Mouse (Mus musculus) liver, adult (tissue): ENCODE results near the gene Cdc5l.

Source experiments
- GATA4 ChIP-seq: IDR thresholded peaks from 2 replicates; pipeline ENCODE4 v1.6.1; 2014; ENCODE audit warnings: mild to moderate bottlenecking, low read length; ENCODE audit not compliant: insufficient replicate concordance

The Cdc5l gene

GRCm38 (mm10) chr17:45454794-45455193 is 21.3 kb upstream of the Cdc5l start:
- TF ChIP-seq GATA4: no peak

- TF ChIP-seq GATA4: no peak
Measured at GRCm38 (mm10) chr17:45452271-45452670, 18.7 kb upstream of the Cdc5l start.

GRCm38 (mm10) chr17:45450153-45450552 is 16.6 kb upstream of the Cdc5l start:
- no peak for TF ChIP-seq GATA4

GRCm38 (mm10) chr17:45449586-45449985 is 16.0 kb upstream of the Cdc5l start:
- TF ChIP-seq GATA4: no peak

- no peak for TF ChIP-seq GATA4
Measured at GRCm38 (mm10) chr17:45447063-45447462, 13.5 kb upstream of the Cdc5l start.

- TF ChIP-seq GATA4: no peak
Measured at GRCm38 (mm10) chr17:45445923-45446322, 12.4 kb upstream of the Cdc5l start.

- TF ChIP-seq GATA4: no peak
Measured at GRCm38 (mm10) chr17:45434262-45434590, 689 bp upstream of the Cdc5l start.

- no peak for TF ChIP-seq GATA4
Measured at GRCm38 (mm10) chr17:45432706-45433398, 685 bp downstream of the Cdc5l start.

GRCm38 (mm10) chr17:45432007-45432406 is 1.5 kb downstream of the Cdc5l start:
- TF ChIP-seq GATA4: no peak

GRCm38 (mm10) chr17:45417387-45417786 is 16.1 kb downstream of the Cdc5l start:
- no peak for TF ChIP-seq GATA4

GRCm38 (mm10) chr17:45408719-45409118 is 24.8 kb downstream of the Cdc5l start:
- TF ChIP-seq GATA4: no peak

- no peak for TF ChIP-seq GATA4
Measured at GRCm38 (mm10) chr17:45406281-45406680, 27.3 kb downstream of the Cdc5l start.

GRCm38 (mm10) chr17:45403207-45403606 is 30.3 kb downstream of the Cdc5l start:
- TF ChIP-seq GATA4: no peak

GRCm38 (mm10) chr17:45402601-45403000 is 30.9 kb downstream of the Cdc5l start:
- no peak for TF ChIP-seq GATA4

GRCm38 (mm10) chr17:45402126-45402525 is 31.4 kb downstream of the Cdc5l start:
- no peak for TF ChIP-seq GATA4

GRCm38 (mm10) chr17:45401126-45401905 is 32.2 kb downstream of the Cdc5l start:
- no peak for TF ChIP-seq GATA4
